ENCODE assay signal across 19 mouse cellular contexts in genomic region chr8:93643471-93644215, GRCm38 (mm10).
DNase-seq lines count a peak whose midpoint lies in the region; ATAC-seq lines count a peak whose summit lies in the region.
"Had no signal": no experiment of that assay in that cellular context is flagged by ENCODE, and none has a peak within 500 bp of the region (broad histone marks: within the 10 kb centered on the region; RNA-seq: fewer than 3 reads in every experiment).

No protein-coding gene starts in this region.

- peak; percentile 90 for ATAC-seq in frontal cortex, adult (ENCODE audit: low TSS enrichment)
- ATAC-seq: CD4-positive, CD25-positive, alpha-beta regulatory T cell, adult 4 months; hindbrain, embryonic 16.5 days; intestine, embryonic 15.5 days; midbrain, embryonic 13.5 days had no signal

- no peak for DNase-seq in frontal cortex, postnatal 14 days (ENCODE audit: low spot score in 2 of 2)
- peak; percentile 43 for DNase-seq in layer of hippocampus, adult 9-10 months (ENCODE audit: low spot score)
- no peak for DNase-seq in layer of hippocampus, postnatal 14 days (ENCODE audit: low spot score in 2 of 2)
- DNase-seq in right cerebral cortex, postnatal 25 days = peak; percentile 25
- DNase-seq in right cerebral cortex, adult 2 months (ENCODE audit: low spot score in 2 of 2) = no peak
- DNase-seq in kidney, postnatal 36 days = no peak
- DNase-seq: adrenal gland, postnatal 14 days; cerebellum, postnatal 25 days; gastrocnemius, adult 2 months; gastrocnemius, postnatal 36 days; heart, postnatal 10 days; kidney, adult 2 months; kidney, postnatal 4 days; right cerebral cortex, postnatal 4 days had no signal

Comparison
In these comparisons a context has a peak if more than half of its experiments do, and no peak if none do; other contexts are left out.
1. DNase-seq: peak in layer of hippocampus, adult 9-10 months (single experiment) and right cerebral cortex, postnatal 25 days (single experiment); none in frontal cortex, postnatal 14 days (0 of 2), layer of hippocampus, postnatal 14 days (0 of 2), right cerebral cortex, adult 2 months (0 of 2) and kidney, postnatal 36 days (0 of 2).